Mouse (Mus musculus): ENCODE results near the gene Gabrd. TPM values are rescaled to one million over a fixed set of nuclear protein-coding genes. Genes with fewer than 3 reads are reported as not detected.
"Not testable (repeated sequence)": the region's sequence is repeated elsewhere in the genome, so short reads cannot be mapped to it uniquely, and the experiment has no call there.

Gabrd gene
- polyA plus RNA-seq, 1 experiment from 2014 or later, result not detected

DNA sequence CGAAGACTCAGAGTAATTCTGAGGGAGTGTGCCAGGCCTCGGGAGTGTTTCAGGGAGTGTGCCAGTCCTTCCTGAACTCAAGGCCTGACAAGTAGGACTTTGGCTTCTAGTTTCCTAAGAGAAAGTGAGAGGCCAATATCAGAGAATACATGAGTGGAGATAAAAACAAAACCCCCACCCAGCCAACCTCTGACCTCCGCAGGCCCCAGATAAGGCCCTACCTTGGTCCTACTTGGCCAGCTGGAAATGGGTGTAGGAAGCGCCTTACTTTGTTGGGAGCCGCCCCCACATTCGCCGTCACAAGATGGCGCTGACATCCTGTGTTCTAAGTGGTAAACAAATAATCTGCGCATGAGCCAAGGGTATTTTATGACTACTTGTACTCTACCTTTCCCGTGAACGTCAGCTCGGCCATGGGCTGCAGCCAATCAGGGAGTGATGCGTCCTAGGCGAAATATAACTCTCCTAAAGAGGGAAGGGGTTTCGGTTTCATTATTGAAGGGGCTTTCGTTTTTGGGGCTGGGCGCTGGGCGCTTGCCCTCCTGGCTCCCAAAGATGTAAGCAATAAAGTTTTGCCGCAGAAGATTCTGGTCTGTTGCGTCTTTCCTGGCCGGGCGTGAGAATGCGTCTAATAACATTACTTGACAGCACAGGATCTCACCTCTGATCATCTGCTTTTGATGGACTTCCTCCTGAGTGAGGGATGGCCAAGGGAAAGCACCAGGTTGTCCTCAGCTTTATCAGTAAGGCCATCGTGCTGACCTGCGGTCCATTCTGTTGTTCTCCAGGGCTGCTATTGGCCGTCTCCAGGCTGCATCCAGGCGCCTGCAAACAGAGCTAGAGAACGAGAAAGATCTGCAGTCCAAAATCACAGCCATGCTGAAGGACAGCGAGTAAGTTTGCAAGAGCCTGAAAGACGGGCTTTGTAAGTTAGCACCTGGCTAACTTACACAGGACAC is 23.8 kb upstream of the Gabrd start:
- H3K36me3 ChIP-seq (ENCODE audit: control insufficient read depth, insufficient read depth, low read length); H3K4me1 ChIP-seq (ENCODE audit: control insufficient read depth, insufficient read depth, low read length); DNase-seq (ENCODE audit: low spot score); ATAC-seq (ENCODE audit: insufficient read depth, low FRiP score, low TSS enrichment); H3K27me3 ChIP-seq (ENCODE audit: control insufficient read depth, insufficient read depth, low read length); H3K4me3 ChIP-seq (ENCODE audit: low read depth, low read length); H3K9ac ChIP-seq (ENCODE audit: low read length); H3K27ac ChIP-seq (ENCODE audit: low read depth, low read length); H3K9me3 ChIP-seq (ENCODE audit: control insufficient read depth, low read length); H3K4me2 ChIP-seq (ENCODE audit: low read depth): not testable (repeated sequence)
- WGBS, result 84% methylated on average over 21 of the region's 30 CpGs

DNA sequence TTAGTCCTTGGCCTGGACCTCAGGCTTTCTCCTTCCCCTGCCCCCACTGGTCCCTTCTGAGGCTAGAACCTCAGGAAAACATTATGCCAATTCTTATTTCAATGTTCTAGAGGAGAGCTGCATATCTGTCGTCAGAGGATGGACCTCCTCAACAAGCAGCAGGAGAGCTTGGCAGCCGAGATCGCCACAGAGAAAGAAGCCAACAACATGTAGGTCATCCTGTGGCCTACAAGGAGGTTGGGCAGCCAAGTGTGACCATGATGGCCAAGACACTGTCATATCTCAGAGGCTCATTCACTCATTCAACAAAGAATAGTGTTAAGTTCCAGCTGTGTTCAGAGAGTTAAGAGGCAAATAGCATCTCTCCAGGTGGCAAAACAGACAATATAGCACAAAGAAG is 22.2 kb upstream of the Gabrd start:
- Histone ChIP-seq H3K36me3 (ENCODE audit: control insufficient read depth, insufficient read depth, low read length) (no peaks in the 10 kb centered on the region), H3K4me1 (ENCODE audit: control insufficient read depth, insufficient read depth, low read length) (no peaks in the 10 kb centered on the region), H3K4me2 (ENCODE audit: low read depth) (no peak overlapping the region), H3K4me3 (ENCODE audit: low read depth, low read length) (no peak overlapping the region), H3K9me3 (ENCODE audit: control insufficient read depth, low read length) (no peaks in the 10 kb centered on the region), H3K9ac (ENCODE audit: low read length) (no peak overlapping the region), H3K27me3 (ENCODE audit: control insufficient read depth, insufficient read depth, low read length) (no peaks in the 10 kb centered on the region), H3K27ac (ENCODE audit: low read depth, low read length) (no peak overlapping the region)
- DNase-seq (ENCODE audit: low spot score) (no peak), ATAC-seq (ENCODE audit: insufficient read depth, low FRiP score, low TSS enrichment) (no peak)
- WGBS, result 92% methylated on average over 3 of the region's 3 CpGs

DNA sequence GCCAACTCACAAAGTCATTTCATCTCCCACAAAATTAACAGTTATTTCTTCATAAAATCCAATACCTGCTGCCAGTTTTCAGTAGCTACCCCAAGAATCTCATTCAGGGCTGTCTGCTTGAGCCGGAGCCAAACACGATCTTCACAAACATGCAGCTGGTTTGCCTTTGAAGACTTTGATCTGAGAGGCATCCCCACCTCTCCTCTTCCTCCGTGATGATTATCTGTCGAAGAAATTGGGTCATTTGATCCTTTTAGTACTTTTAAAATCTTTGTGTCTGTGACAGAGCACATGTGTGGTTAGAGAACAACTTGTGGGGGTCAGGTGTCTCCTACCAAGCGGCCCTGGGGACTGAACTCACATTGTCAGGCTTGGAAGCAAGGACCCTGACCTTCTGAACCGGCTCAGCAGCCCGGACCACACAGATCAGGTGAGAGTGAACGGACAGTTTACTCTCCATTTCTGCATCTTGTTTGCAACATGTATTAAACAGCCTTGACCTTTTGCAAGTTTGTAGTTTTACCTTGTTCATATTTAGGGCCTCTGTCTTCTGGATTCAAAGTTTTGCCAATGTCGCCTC is 16.8 kb upstream of the Gabrd start:
- 78% methylated on average over 9 of the region's 9 CpGs for WGBS
- Histone ChIP-seq H3K36me3 (ENCODE audit: control insufficient read depth, insufficient read depth, low read length) (no peaks in the 10 kb centered on the region), H3K9ac (ENCODE audit: low read length) (no peak overlapping the region), H3K27me3 (ENCODE audit: control insufficient read depth, insufficient read depth, low read length) (no peaks in the 10 kb centered on the region), H3K9me3 (ENCODE audit: control insufficient read depth, low read length) (no peaks in the 10 kb centered on the region), H3K4me2 (ENCODE audit: low read depth) (no peak overlapping the region), H3K4me3 (ENCODE audit: low read depth, low read length) (no peak overlapping the region), H3K4me1 (ENCODE audit: control insufficient read depth, insufficient read depth, low read length) (no peaks in the 10 kb centered on the region), H3K27ac (ENCODE audit: low read depth, low read length) (no peak overlapping the region)
- ATAC-seq (ENCODE audit: insufficient read depth, low FRiP score, low TSS enrichment) (no peak), DNase-seq (ENCODE audit: low spot score) (no peak)

DNA sequence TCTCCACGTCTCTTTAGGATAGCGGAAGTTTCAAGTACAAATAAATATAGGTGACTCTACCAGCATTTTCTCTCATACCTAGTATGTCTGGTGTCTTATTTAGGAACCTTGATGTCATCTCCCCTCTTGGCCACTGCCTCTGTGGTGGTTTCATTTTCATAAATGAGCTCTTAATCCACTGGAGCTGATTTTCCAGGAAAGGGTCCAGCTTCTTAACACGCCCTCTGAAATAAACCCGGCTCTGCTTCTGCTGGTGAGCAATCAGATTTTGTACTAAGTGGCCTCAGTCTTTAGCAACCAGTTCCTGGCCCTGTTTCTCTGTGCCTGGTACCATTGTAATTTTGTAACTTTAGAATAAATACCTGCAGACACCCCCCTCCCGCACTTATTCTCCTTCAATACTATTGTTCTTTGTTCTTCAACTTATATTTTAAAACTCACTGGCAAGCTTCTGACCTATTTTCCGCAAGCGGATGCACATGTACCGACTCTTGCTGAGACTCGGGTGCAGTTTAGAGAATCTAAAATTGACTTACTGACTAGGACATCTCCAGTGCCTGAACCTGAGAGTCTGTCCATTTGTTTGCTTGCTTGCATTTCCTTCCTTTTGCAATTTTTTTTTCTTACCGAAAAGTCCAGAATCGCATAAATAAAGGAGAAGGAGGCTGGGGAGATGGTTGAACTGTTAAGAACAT is 15.9 kb upstream of the Gabrd start:
- Histone ChIP-seq H3K4me3 (ENCODE audit: low read depth, low read length) (no peak overlapping the region), H3K9ac (ENCODE audit: low read length) (no peak overlapping the region), H3K36me3 (ENCODE audit: control insufficient read depth, insufficient read depth, low read length) (no peaks in the 10 kb centered on the region), H3K4me1 (ENCODE audit: control insufficient read depth, insufficient read depth, low read length) (no peaks in the 10 kb centered on the region), H3K27me3 (ENCODE audit: control insufficient read depth, insufficient read depth, low read length) (no peaks in the 10 kb centered on the region), H3K27ac (ENCODE audit: low read depth, low read length) (no peak overlapping the region), H3K4me2 (ENCODE audit: low read depth) (no peak overlapping the region), H3K9me3 (ENCODE audit: control insufficient read depth, low read length) (no peaks in the 10 kb centered on the region)
- ATAC-seq (ENCODE audit: insufficient read depth, low FRiP score, low TSS enrichment) (no peak), DNase-seq (ENCODE audit: low spot score) (no peak)
- 92% methylated on average over 11 of the region's 11 CpGs for WGBS

GRCm38 (mm10) chr4:155412124-155412523 is 14.2 kb upstream of the Gabrd start:
- Histone ChIP-seq H3K4me3 (ENCODE audit: low read depth, low read length) (no peak overlapping the region), H3K36me3 (ENCODE audit: control insufficient read depth, insufficient read depth, low read length) (no peaks in the 10 kb centered on the region), H3K4me1 (ENCODE audit: control insufficient read depth, insufficient read depth, low read length) (no peaks in the 10 kb centered on the region), H3K9me3 (ENCODE audit: control insufficient read depth, low read length) (no peaks in the 10 kb centered on the region), H3K27ac (ENCODE audit: low read depth, low read length) (no peak overlapping the region), H3K4me2 (ENCODE audit: low read depth) (no peak overlapping the region), H3K9ac (ENCODE audit: low read length) (no peak overlapping the region), H3K27me3 (ENCODE audit: control insufficient read depth, insufficient read depth, low read length) (no peaks in the 10 kb centered on the region)
- no peak for ATAC-seq (ENCODE audit: insufficient read depth, low FRiP score, low TSS enrichment)
- WGBS, result 95% methylated on average over 6 of the region's 6 CpGs
- DNase-seq (ENCODE audit: low spot score), result no peak

DNA sequence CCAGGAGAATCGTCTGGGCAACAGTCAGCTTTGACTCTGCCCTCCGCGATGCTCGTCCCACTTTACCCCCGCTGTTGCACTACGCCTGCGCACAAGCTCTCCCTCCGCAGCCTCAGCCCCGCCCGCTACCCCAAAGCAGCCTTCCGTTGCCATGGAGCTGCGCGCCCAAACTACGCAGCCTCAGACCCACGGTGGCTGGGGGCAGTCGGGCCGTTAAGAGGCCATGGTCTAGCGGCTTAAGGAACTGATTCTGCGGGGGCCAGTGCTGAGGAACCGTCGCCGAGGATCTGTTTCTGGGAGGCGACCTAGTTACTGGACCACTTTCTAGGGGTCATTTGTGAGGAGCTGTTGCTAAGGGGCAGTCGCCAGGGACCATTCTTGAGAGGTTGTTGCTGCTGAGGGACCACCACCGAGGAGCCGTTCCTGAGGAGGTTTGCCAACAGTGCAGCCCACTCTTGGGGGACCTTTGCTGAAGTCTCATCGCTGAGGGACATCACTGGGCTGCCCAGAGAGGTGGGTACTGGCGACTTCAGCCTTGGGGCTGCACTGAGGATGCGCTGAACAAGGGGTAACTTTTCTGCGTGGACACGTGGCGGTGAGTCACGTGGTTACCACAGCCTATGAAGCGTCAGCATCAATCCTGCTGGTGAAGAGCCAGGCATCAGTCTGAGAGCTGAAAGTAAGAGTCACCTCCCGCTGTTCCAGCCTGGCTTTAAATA is 11.3 kb upstream of the Gabrd start, which contains the start of gene Cfap74:
Gene Cfap74 (plus strand): TSS at position 133 of the 719 bp plus-strand sequence.
- WGBS, result under 1% methylated on average over 35 of the region's 35 CpGs
- H3K27ac ChIP-seq (ENCODE audit: low read depth, low read length), result no peak within 1 kb of the TSS
- peak; percentile 93 for DNase-seq (ENCODE audit: low spot score)
- peak within 1 kb of the TSS; percentile 81 for H3K4me2 ChIP-seq (ENCODE audit: low read depth)
- peak; percentile 97 for ATAC-seq (ENCODE audit: insufficient read depth, low FRiP score, low TSS enrichment)
- H3K36me3 ChIP-seq (ENCODE audit: control insufficient read depth, insufficient read depth, low read length), result no peaks in the 10 kb centered on the region
- peak within 1 kb of the TSS; percentile 49 for H3K4me3 ChIP-seq (ENCODE audit: low read depth, low read length)
- no peaks in the 10 kb centered on the region for H3K4me1 ChIP-seq (ENCODE audit: control insufficient read depth, insufficient read depth, low read length)
- H3K9me3 ChIP-seq (ENCODE audit: control insufficient read depth, low read length), result no peaks in the 10 kb centered on the region
- H3K27me3 ChIP-seq (ENCODE audit: control insufficient read depth, insufficient read depth, low read length), result no peaks in the 10 kb centered on the region
- peak within 1 kb of the TSS; percentile 35; the same call in 1 of the 2 replicates for H3K9ac ChIP-seq (ENCODE audit: low read length)

DNA sequence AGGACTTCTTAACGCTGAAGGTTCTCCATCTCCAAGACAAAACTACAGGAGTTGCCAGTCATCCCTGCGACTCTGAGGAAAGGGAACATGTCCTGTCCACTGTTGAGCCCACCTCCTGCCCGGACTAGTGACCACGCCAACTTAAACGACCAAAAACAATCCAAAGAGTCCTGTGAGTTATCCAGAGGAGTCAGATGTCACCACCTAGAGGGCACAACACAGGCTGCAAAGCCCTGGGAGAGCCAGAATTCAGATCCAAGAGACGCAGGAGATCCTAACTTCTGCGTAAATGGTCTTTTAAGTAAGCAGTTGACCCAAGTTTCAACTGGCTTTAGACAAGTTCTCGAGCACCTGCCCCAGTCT is 10.8 kb upstream of the Gabrd start:
- ATAC-seq (ENCODE audit: insufficient read depth, low FRiP score, low TSS enrichment) (peak; percentile 53; the same call in 1 of the 2 replicates), DNase-seq (ENCODE audit: low spot score) (no peak)
- Histone ChIP-seq H3K27ac (ENCODE audit: low read depth, low read length) (no peak overlapping the region), H3K4me2 (ENCODE audit: low read depth) (peak overlapping the region; percentile 81), H3K9me3 (ENCODE audit: control insufficient read depth, low read length) (no peaks in the 10 kb centered on the region), H3K36me3 (ENCODE audit: control insufficient read depth, insufficient read depth, low read length) (no peaks in the 10 kb centered on the region), H3K4me3 (ENCODE audit: low read depth, low read length) (peak overlapping the region; percentile 49), H3K4me1 (ENCODE audit: control insufficient read depth, insufficient read depth, low read length) (no peaks in the 10 kb centered on the region), H3K9ac (ENCODE audit: low read length) (no peak overlapping the region), H3K27me3 (ENCODE audit: control insufficient read depth, insufficient read depth, low read length) (no peaks in the 10 kb centered on the region)
- WGBS, result 2% methylated on average over 8 of the region's 8 CpGs

DNA sequence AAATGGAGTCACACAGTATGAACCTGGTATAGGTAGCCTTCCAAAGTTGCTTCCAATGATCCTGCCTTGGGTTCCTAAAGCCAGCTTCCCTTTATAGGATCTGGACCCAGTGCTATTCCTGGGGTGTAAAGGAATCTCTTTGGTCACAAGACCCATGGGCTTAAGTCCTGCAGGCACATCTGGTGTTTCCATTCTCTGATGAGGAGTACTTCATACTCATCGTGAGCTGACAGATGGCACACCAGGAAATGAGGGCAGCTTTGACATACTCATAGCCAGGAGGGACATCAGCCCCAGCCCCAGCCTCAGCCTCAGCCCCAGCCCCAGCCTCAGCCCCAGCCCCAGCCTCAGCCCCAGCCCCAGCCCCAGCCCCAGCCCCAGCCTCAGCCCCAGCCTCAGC is 4.6 kb upstream of the Gabrd start:
- DNase-seq (ENCODE audit: low spot score) (no peak), ATAC-seq (ENCODE audit: insufficient read depth, low FRiP score, low TSS enrichment) (no peak)
- H3K36me3 ChIP-seq (ENCODE audit: control insufficient read depth, insufficient read depth, low read length), result no peaks in the 10 kb centered on the region
- 53% methylated on average over 1 of the region's 1 CpGs for WGBS
- H3K27ac ChIP-seq (ENCODE audit: low read depth, low read length), result no peak overlapping the region
- peaks cover 22% of the 10 kb centered on the region for H3K27me3 ChIP-seq (ENCODE audit: control insufficient read depth, insufficient read depth, low read length)
- H3K9me3 ChIP-seq (ENCODE audit: control insufficient read depth, low read length), result no peaks in the 10 kb centered on the region
- no peak overlapping the region for H3K4me2 ChIP-seq (ENCODE audit: low read depth)
- H3K4me3 ChIP-seq (ENCODE audit: low read depth, low read length), result no peak overlapping the region
- no peak overlapping the region for H3K9ac ChIP-seq (ENCODE audit: low read length)
- no peaks in the 10 kb centered on the region for H3K4me1 ChIP-seq (ENCODE audit: control insufficient read depth, insufficient read depth, low read length)
